Mouse (Mus musculus): ENCODE results near the gene Tspear.

DNA sequence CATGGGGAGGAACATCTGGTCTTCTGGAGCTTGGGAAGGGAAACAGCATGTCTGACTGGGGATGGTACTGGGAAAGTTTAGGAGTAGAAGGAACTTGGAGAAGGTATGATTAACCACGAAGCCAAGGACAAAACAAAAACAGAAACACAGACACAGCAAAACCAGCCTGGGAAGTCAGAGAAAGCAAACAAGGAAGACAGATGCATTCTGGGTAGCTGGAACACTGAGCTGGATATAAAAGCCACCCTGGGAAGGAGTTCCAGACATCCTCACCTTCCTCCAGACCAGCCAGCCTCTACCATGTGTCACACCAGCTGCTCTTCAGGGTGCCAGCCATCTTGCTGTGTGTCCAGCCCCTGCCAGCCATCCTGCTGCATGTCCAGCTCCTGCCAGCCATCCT lies 29.1 kb downstream of the Tspear start, which contains the start of gene Gm10142:
- no peak for TF ChIP-seq CTCF (IDR thresholded peaks at IDR 0.05)
- TF ChIP-seq EP300 (IDR thresholded peaks at IDR 0.05): no peak
